Mouse (Mus musculus) gastrocnemius, adult 18-20 months (tissue): Measurements from ENCODE around the gene Rmdn2. TPM values are rescaled to one million over a fixed set of nuclear protein-coding genes. Genes with fewer than 3 reads are reported as not detected.

Experiments
- DNase-seq: peaks from one replicate; pipeline ENCODE4 v3.0.0; 2021; ENCODE audit warnings: low spot score
- total RNA-seq, 2 experiments: library from RNA; stranded (reverse); gene quantifications; 2 replicates each; pipeline ENCODE4 v1.2.3; 2021

Gene Rmdn2
- total RNA-seq, 2 experiments from 2014 or later, result 12.3 to 13.9 TPM

DNA sequence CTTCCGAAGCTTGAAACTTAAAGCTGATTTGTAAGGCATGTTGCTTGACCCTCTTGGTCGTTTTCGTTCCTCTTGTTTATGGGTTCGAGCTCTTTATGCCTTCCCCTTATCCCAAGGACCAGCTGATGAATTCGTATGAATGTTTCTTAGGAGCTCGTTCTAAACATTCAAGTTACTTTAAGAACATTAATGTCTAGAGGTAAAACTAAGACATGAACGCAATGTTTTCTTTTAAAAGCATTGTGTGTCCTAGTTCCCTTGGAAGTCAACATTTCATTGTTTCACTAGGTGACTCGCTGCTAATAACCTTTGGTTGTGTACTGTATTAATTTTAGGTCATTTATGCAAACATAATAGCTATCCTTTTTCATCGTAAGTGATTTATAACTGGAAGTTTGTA lies 4.2 kb downstream of the Rmdn2 start:
- DNase-seq, result no peak

DNA sequence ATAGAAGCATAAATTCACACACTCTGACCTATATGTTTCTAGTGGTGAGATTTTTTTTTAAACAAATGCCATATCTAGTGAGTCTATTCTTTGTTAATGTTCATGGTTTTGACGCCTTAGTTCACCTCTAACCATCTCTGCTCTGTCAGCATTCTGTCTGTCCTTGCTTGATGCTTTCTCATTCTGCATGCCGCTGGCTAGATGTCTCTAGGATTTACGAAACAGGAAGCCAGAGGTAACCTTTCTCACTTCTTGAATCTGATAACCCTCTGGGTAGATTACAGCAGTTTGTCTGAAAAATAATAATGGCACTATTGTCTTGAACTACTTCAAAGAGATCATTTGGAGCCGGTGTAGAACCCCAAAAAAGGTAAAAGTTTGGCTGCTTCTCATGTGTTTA lies 5.0 kb downstream of the Rmdn2 start:
- DNase-seq, result no peak

DNA sequence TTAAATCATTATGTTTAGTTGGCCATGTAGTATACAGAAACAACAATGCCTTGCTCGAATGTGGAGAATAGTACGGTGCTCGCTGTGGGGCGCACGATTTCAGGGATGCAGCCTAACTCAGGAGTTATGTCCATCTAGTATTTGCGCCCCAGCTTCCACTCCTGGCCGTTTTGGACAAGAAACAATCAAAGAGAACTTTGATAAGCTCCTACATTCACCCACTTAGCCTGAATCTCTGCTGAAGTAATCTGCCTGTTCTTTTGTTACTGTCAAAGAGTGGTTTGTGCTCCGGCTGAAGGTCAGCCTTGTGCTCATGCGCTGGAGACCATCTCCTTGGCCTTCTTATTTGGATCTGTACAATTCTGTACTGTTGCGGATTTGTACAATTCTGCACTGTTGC lies 6.8 kb downstream of the Rmdn2 start:
- DNase-seq, result no peak

GRCm38 (mm10) chr17:79618984-79619383 lies 7.3 kb downstream of the Rmdn2 start:
- DNase-seq, result no peak

DNA sequence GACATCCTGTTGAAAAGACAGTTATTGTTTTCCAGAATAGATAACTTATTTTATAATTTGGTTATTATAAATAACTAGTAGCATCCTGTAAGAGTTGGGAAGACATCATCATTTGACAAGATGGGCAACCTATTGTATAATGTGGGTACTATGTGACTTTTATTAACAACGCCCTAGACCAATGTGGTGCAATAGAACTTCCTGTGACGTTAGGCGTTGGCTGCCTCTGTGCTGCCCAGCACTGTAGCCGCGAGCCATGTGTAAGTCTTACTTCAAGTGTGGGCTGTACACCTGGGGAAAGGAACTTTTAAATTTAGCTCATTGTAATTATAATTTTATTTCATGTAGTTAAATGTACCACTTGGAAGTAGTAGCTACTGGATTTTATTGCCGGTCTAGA lies 10.4 kb downstream of the Rmdn2 start:
- DNase-seq, result no peak

DNA sequence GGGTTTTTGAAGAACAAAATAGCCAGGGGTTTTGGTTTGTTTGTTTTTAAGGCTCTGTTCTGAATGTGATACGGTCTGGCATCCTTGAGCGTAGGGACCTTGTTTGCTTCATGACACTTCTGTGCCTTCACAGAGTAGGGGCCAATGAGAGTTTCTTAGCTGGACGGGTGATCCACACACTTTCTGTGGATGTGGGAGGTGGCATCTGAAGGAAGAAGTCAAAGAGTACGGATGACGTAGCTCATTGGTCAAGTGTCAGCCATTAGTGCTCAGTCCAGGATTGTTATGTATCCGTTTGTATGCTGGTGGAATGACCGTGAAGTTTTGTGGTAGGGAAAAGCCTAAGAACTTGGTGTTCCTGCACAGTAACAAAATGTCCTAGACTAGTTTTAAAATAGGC lies 10.9 kb downstream of the Rmdn2 start:
- no peak for DNase-seq

- DNase-seq, result no peak
Observed at GRCm38 (mm10) chr17:79623841-79624240, 12.2 kb downstream of the Rmdn2 start.

DNA sequence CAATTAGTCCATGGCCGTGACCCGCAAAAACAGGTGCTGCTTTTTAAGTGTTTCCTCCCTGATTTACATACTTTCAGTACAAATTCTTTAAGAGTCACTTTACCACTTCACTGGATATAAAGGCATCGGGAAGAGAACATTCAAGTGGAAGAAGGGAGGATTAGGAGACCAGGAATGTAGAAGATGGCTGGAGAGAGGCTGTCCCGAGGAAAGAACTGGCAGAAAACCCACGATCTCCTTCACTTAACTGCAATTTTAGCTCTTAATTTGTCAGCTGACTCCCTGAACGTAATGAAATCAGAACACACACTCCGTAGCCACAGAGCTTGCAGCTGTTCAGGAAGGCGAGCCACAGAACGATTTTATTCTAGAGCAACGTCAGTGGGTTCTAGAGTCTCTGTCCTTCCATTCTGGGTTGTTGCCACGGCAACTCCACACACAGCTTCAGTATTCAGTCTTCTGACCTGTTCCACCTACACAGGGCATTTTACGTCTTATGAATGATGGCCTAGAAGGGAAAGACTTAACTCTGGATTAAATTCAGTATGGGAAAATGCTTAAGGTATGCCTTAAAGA lies 14.7 kb downstream of the Rmdn2 start:
- no peak for DNase-seq

DNA sequence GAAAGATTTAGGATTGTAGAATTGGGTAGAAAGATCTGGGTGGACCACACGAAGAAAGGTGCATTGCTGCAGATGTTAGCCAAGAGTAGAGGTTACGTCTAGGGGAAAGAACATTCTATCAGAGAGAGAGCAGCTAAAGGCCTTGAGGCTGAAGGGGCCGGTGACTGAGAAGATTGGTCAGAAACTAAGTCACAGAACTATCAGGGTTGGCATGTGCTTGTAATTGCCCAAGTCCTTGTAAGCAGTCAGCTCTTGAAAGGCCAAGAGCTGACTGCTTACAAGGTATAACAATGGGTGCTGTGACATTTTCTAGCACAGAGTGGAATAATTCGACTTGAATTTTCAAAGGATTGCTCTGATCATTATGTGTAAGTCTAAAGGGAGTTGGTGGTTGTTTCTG lies 38.2 kb downstream of the Rmdn2 start:
- DNase-seq, result no peak

DNA sequence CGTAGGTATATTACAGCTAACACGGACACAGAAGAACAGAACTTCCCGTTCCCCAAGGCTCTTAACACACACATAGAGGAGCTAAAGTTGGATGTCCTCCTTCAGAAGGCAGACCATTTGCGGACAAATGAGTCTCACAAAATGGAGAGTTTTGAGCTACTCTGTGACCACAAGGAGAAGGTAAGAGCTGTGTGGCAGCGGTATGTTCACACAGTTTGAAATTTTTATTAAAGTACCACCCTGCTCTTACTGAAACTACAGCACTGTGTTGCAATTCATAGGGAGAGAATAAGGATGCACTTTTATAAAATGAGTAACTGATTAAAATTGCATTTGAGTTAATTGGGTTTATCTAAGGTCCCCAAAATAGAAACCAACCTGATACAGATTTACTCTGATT lies 38.6 kb downstream of the Rmdn2 start:
- no peak for DNase-seq

DNA sequence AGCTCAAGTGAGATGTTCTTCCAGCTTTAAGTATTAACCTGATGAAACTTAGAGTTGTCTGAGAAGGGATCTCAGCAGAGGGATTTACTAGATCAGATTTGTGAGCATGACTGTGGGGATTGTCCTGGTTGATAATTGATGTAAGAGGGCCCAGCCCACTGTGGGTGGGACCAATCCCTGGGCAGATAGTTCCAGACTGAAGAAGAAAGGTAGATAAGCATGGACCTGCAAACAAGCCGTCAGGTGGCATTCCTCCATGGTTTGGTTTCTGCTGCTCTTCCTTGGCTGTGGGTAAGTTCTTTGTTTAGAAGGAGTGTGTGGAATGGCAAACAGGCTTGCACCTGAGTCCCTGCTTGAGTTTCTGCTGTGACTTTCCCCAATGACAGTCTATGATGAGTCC lies 41.5 kb downstream of the Rmdn2 start:
- no peak for DNase-seq

DNA sequence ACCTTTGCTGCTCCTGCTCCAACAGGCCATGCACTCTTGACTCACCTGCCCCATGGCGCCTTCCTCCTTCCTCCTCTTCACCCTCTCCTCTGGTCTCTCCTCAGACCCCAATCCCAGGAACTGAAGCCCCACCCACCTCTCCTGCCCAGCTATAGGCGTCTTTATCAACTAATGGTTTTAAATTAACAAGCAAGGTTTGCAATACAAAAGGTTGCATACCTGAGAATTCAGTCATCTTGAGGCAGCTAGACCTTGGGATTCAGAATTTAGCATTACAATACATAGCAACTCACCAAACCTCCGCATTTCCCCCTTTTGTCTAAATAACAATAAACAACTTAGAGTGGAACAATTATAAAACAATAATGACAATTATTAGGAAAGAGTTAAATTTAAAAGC lies 42.5 kb downstream of the Rmdn2 start:
- no peak for DNase-seq

GRCm38 (mm10) chr17:79657785-79658184 lies 46.1 kb downstream of the Rmdn2 start:
- DNase-seq, result no peak

DNA sequence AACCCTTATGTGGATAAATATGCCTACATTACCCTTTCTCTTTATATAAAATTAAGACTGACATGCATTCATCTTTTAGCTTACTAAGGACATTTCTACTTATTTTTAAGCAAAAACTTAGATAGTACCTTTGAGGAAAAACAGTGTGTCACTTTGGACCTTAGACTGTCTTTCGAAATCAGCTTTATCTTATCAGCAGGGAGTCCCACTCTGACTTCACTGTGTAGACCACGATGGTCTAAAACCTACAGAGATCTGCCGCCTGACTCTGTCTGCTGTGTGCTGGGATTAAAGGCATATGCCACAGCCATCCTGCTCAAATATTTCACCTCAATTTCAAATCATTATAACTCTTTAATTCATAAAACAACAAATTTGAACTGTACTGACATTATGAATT lies 46.8 kb downstream of the Rmdn2 start:
- DNase-seq, result no peak

GRCm38 (mm10) chr17:79658863-79659262 lies 47.2 kb downstream of the Rmdn2 start:
- DNase-seq, result no peak

GRCm38 (mm10) chr17:79661387-79661786 lies 49.7 kb downstream of the Rmdn2 start:
- DNase-seq, result peak; percentile 68

GRCm38 (mm10) chr17:79661848-79662247 lies 50.2 kb downstream of the Rmdn2 start:
- no peak for DNase-seq

- peak; percentile 27 for DNase-seq
Observed at GRCm38 (mm10) chr17:79663393-79664105, 51.9 kb downstream of the Rmdn2 start.

DNA sequence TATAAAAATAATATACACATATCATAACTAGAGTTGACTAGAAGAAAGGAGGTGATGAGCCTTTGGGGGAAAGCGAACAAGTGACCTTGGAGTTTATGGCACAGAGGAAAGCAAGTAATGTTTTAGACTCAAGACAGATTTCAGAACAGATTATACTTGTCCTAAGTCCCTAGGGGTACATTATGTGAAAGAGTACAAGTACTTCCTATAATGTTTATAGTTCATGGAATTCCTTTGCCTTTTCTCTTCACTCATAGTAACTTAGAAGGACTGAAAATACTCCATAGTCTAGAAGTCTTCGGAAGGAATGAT lies 52.4 kb downstream of the Rmdn2 start:
- no peak for DNase-seq

DNA sequence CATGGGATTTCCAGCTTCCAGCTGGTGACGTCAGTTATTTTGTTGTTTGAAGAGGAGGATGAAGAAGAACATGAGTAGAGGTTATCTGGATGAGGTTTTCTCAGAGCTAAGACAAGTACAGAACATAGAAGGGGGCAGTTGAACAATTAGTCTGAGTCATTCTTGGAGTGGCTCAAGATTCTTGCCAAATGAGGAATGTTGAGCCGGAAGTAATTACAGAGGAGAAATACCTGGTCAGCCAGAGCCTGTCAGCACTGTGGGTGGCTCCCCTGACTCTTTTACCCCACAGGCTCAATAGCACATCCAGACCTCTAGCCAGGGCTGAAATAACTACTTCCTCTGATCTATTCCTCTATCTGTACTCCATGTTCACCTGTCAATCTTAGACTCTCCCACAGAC lies 59.2 kb downstream of the Rmdn2 start:
- DNase-seq, result no peak

DNA sequence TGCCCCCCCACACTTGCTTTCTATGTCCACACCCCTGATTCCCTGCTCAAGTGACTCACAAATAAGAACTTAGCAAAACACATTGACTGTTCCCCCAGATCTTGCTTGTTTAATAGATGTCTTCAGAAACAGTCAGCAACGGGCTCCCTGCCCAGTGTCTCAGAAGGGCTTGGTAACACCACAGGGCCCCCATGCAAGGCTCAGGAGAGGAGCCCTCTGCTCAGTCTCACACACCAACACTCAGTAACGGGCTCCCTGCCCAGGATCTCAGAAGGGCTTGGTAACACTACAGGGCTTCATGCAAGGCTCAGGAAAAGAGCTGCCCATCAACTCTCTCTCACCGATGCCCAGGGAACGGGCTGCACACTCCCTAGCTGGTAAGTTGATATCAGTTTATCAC lies 83.4 kb downstream of the Rmdn2 start:
- DNase-seq, result no peak

DNA sequence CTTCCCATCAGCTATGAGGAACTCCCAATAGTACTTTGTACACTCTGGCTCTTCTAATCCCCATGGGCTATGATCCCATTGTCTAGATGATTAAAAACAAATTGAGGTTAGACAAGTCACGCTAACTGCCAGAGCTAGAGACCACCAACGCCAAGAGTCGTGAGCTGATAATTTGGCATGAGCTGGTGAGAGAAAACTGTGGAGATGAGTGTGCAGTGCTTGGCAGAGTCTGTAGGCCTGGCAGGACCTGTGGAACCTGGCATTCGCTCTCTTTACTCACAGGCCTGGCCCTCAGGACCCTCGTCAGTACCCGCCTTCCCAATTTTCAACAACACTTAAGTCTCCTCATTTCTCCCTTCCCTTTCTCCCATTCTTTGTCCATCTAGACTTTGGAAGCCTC lies 83.9 kb downstream of the Rmdn2 start:
- no peak for DNase-seq

DNA sequence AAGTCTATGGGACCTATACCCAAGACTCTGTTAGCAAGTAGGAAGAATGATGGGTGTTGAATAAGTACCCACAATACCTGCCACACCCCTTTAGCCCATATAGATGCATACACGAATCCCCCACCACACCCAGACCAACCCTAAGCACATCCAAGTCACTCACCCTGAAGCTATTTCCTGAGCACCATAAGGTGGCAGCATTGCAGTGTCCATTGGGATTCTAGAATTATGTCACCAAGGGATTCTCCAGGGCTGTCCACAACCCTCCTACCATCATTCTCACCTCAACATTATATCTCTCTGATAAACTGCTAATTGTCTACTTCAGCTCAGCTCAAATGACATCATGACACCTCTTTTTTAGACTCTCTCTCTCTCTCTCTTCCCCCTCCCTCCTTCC lies 87.5 kb downstream of the Rmdn2 start:
- DNase-seq, result peak; percentile 19

- no peak for DNase-seq
Observed at GRCm38 (mm10) chr17:79700871-79701270, 89.2 kb downstream of the Rmdn2 start.
